Mouse (Mus musculus) neural tube, embryonic 12.5 days (tissue): ENCODE results near the gene Serpina1f. TPM values are rescaled to one million over a fixed set of nuclear protein-coding genes. Genes with fewer than 3 reads are reported as not detected.
"Not testable (repeated sequence)": the region's sequence is repeated elsewhere in the genome, so short reads cannot be mapped to it uniquely, and the experiment has no call there.

Experiments used
- ATAC-seq: fragments of 200-750 bp; cut with Nextera tagmentation; 2 replicates; pipeline ENCODE4 v1.8.0; 2017; ENCODE audit warnings: low read depth, mild to moderate bottlenecking, moderate TSS enrichment, moderate library complexity; ENCODE audit not compliant: low FRiP score
- H3K27ac ChIP-seq: fragments of 300-500 bp; sonication (generic); 2 replicates; pipeline ENCODE4 v1.5.1; 2016
- H3K27me3 ChIP-seq: fragments of 300-500 bp; sonication (generic); replicated peaks from 2 replicates; pipeline ENCODE4 v1.6.1; 2016; ENCODE audit warnings: mild to moderate bottlenecking
- H3K36me3 ChIP-seq: fragments of 300-500 bp; sonication (generic); 2 replicates; pipeline ENCODE4 v1.6.1; 2016; ENCODE audit warnings: mild to moderate bottlenecking
- H3K4me1 ChIP-seq: fragments of 300-500 bp; sonication (generic); 2 replicates; pipeline ENCODE4 v1.6.1; 2016
- H3K4me2 ChIP-seq: fragments of 300-500 bp; sonication (generic); replicated peaks from 2 replicates; pipeline ENCODE4 v1.6.1; 2016; ENCODE audit warnings: mild to moderate bottlenecking
- H3K4me3 ChIP-seq: fragments of 300-500 bp; sonication (generic); 2 replicates; pipeline ENCODE4 v1.5.1; 2016
- H3K9ac ChIP-seq: fragments of 300-500 bp; sonication (generic); 2 replicates; pipeline ENCODE4 v1.6.1; 2016; ENCODE audit warnings: mild to moderate bottlenecking
- H3K9me3 ChIP-seq: fragments of 300-500 bp; sonication (generic); 2 replicates; pipeline ENCODE4 v1.6.1; 2016; ENCODE audit warnings: mild to moderate bottlenecking
- WGBS: fragments of 180-500 bp; shearing (Covaris S2); methylation state at CpG from one replicate; pipeline ENCODE4 v1.1.7; 2016; 5-methylcytosine and 5-hydroxymethylcytosine counted together
- polyA plus RNA-seq: library from polyadenylated mRNA; unstranded; fragments of >200 nt; fragmentation: Nextera tagmentation; extraction: Ambion mirVana; gene quantifications from 2 replicates; pipeline ENCODE4 v1.2.1, GENCODE M21; 2016

Gene Serpina1f
- polyA plus RNA-seq, 1 experiment from 2014 or later: not detected

GRCm38 (mm10) chr12:103685386-103685785, 9.9 kb downstream of the Serpina1f start:
- ATAC-seq: no peak
- WGBS: 82% methylated on average over 3 of the region's 3 CpGs
- no peaks in the 10 kb centered on the region for H3K9me3 ChIP-seq
- no peak overlapping the region for H3K9ac ChIP-seq
- H3K27ac ChIP-seq: no peak overlapping the region
- no peaks in the 10 kb centered on the region for H3K4me1 ChIP-seq
- no peak overlapping the region for H3K4me2 ChIP-seq
- no peak overlapping the region for H3K4me3 ChIP-seq
- H3K27me3 ChIP-seq: no peaks in the 10 kb centered on the region
- no peaks in the 10 kb centered on the region for H3K36me3 ChIP-seq

DNA sequence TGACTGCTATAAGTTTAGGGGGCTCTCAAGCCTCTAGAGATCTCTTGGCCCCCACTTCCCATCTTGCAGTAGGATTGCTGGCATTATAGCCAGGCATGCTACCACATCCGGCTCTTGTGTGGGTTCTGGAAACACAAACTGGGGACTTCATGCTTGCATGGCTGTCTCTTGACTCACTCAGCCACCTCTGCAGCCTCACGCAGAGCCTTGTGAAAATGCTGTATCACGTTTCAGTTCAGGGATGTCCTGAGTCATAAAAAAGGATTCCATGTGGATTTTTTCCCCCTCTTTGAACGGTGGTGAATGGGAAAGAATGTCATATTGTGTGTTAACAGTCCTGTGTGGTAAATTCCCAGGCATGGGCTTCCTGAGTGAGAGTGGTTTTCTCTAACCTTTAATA, 11.6 kb downstream of the Serpina1f start:
- no peak overlapping the region for H3K9ac ChIP-seq
- H3K4me3 ChIP-seq: no peak overlapping the region
- H3K4me1 ChIP-seq: no peaks in the 10 kb centered on the region
- H3K27ac ChIP-seq: no peak overlapping the region
- H3K9me3 ChIP-seq: no peaks in the 10 kb centered on the region
- H3K36me3 ChIP-seq: no peaks in the 10 kb centered on the region
- ATAC-seq: no peak
- H3K4me2 ChIP-seq: no peak overlapping the region
- 64% methylated on average over 4 of the region's 4 CpGs for WGBS
- H3K27me3 ChIP-seq: no peaks in the 10 kb centered on the region

GRCm38 (mm10) chr12:103681739-103682138, 13.6 kb downstream of the Serpina1f start:
- WGBS: 84% methylated on average over 2 of the region's 2 CpGs

DNA sequence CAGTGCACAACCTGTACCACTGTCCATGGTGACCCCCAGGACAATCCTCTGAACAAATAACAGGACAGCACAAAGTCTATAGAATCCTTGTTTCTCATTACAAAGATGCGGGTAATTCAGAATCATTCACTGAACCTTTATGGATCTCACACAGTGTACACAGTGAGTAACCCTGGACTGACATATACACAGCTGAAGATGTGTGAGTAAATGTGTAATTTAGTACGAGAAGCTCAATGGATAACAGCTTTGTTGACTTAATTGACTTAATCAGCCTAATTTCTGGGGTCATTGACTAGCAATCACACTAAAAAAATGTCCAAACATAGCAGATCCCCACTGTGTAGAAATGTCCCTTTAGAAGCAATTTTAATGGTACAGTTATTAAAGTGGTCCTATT, 14.2 kb downstream of the Serpina1f start:
- Histone ChIP-seq H3K27me3 (no peaks in the 10 kb centered on the region), H3K9ac (no peak overlapping the region), H3K4me2 (no peak overlapping the region), H3K9me3 (no peaks in the 10 kb centered on the region), H3K4me1 (no peaks in the 10 kb centered on the region), H3K27ac (no peak overlapping the region), H3K36me3 (no peaks in the 10 kb centered on the region), H3K4me3 (no peak overlapping the region)
- ATAC-seq: no peak
- whole genome bisulfite sequencing: 85% methylated on average over 2 of the region's 2 CpGs

More at GRCm38 (mm10) chr12:103681739-103682138, 13.6 kb downstream of the Serpina1f start:
- Histone ChIP-seq H3K4me3 (no peak overlapping the region), H3K9ac (no peak overlapping the region), H3K4me2 (no peak overlapping the region), H3K27me3 (no peaks in the 10 kb centered on the region), H3K36me3 (no peaks in the 10 kb centered on the region), H3K4me1 (no peaks in the 10 kb centered on the region), H3K27ac (no peak overlapping the region), H3K9me3 (no peaks in the 10 kb centered on the region)
- no peak for ATAC-seq

DNA sequence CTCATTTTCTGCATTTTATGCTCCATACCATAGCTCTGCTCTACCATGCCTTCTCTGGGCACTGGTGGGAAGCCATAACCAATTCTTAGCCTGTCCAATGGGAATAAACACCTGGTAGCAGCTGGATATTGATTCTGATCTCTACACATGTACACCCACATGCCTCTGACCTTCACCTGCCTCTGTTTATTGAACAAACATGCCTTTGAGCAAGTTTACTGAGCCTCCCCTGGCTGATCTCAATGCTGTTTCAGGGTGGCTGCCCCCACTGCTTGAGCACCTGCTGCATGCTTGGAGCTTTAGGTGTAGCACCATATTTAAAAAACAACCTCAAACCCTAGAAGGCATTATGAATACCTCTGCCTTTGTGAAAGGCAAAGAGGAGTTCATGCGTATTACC, 15.5 kb downstream of the Serpina1f start:
- not testable (repeated sequence) for H3K27ac ChIP-seq, ATAC-seq, H3K4me1 ChIP-seq, H3K36me3 ChIP-seq, H3K4me3 ChIP-seq, H3K4me2 ChIP-seq, H3K9ac ChIP-seq, H3K9me3 ChIP-seq, H3K27me3 ChIP-seq
- WGBS: 98% methylated on average over 1 of the region's 1 CpGs

DNA sequence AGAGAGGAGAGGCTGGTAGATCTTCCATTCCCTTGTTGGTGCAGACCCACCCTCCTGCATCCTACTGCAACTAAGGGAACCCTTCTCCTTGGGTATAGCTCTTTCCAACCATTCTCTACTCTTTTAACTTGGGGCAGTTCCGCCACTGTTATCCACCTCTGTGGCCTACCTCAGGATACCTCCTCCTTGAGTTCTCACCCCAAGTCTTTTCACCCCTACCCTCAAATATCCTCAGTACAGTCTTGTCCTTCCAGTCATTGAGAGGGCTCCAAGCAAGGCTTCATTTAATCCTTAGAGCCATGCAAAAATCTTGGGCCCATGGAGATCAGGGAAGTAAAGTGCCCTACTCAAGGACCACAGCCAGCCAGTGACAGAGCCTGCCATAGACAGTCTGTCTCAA, 19.3 kb downstream of the Serpina1f start, which contains the start of gene Serpina16:
Gene Serpina16, minus strand, starts transcription at position 101 of the 400 bp plus-strand sequence.
- Histone ChIP-seq H3K4me3 (no peak within 1 kb of the TSS), H3K36me3 (no peaks in the 10 kb centered on the region), H3K9ac (no peak within 1 kb of the TSS), H3K4me2 (no peak within 1 kb of the TSS), H3K9me3 (no peaks in the 10 kb centered on the region), H3K4me1 (no peaks in the 10 kb centered on the region), H3K27me3 (no peaks in the 10 kb centered on the region), H3K27ac (no peak within 1 kb of the TSS)
- 79% methylated on average over 1 of the region's 1 CpGs for WGBS
- no peak for ATAC-seq

DNA sequence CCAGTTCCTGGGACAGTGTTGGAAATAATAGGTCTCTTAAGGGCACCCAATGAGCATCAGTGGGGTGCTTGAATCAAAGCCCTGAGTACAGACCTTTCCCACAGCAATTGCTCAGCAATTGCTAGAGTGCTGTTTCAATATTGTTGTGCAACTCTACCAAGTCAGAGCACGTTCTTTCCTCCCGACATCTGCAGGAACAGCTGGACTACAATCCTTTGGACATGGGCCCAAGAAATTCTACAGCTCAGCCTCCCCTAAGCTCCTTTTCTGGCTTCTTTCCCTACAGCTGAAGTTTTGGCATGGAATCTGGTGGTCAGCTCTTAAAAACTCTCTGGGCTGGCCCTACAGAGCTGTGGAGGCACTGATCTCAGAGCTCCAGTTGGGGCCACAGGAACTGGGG, 22.1 kb downstream of the Serpina1f start:
- no peak overlapping the region for H3K27ac ChIP-seq
- H3K4me1 ChIP-seq: no peaks in the 10 kb centered on the region
- no peak for ATAC-seq
- no peaks in the 10 kb centered on the region for H3K36me3 ChIP-seq
- no peak overlapping the region for H3K9ac ChIP-seq
- 80% methylated on average over 2 of the region's 2 CpGs for WGBS
- H3K9me3 ChIP-seq: no peaks in the 10 kb centered on the region
- no peaks in the 10 kb centered on the region for H3K27me3 ChIP-seq
- no peak overlapping the region for H3K4me2 ChIP-seq
- H3K4me3 ChIP-seq: no peak overlapping the region

- Histone ChIP-seq H3K4me3 (no peak overlapping the region), H3K4me2 (no peak overlapping the region), H3K36me3 (no peaks in the 10 kb centered on the region), H3K27me3 (no peaks in the 10 kb centered on the region), H3K9ac (no peak overlapping the region), H3K27ac (no peak overlapping the region), H3K4me1 (no peaks in the 10 kb centered on the region), H3K9me3 (no peaks in the 10 kb centered on the region)
- 81% methylated on average over 3 of the region's 3 CpGs for WGBS
- no peak for ATAC-seq
Observed at GRCm38 (mm10) chr12:103671483-103671882, 23.8 kb downstream of the Serpina1f start.

DNA sequence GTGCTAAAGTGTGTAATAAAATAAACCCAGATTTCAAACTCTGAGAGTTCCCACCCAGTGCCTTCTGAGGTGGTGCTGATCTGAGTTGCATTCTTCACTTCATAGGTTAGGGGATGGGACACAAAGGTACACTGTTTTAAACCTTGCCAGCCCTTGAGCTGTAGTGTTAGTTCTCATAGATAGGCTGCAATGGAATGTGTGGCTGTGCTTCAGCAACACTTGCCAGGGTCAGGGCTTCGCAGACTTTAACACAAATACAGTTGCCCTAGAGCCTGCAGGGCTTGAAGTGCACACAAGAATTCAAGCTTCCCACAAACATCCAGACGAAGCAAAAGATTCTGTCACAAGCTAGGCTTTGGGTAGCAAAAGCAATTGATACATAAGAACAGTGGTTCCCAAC, 24.4 kb downstream of the Serpina1f start:
- Histone ChIP-seq H3K4me1 (no peaks in the 10 kb centered on the region), H3K9me3 (no peaks in the 10 kb centered on the region), H3K36me3 (no peaks in the 10 kb centered on the region), H3K4me2 (no peak overlapping the region), H3K9ac (no peak overlapping the region), H3K27ac (no peak overlapping the region), H3K4me3 (no peak overlapping the region), H3K27me3 (no peaks in the 10 kb centered on the region)
- no peak for ATAC-seq
- WGBS: 84% methylated on average over 2 of the region's 2 CpGs

DNA sequence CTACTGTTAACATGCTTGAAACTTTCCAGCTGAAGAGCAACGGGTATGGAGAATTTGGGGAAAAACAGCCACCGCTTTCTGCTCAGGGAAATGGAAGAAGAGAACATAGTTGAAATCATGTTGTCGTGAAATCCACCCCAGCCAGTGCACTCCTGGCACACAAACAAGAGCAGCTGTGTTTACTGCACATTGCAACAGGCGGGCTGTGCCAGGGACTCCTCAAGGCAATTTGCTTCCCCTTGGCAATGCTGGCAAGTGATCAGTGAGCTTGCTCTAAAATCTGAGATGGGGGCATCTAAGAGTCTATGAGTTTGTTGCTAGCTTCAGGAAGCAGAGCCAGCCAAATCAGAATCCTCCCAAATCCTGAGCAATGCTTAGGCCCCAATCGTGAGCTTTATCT, 25.0 kb downstream of the Serpina1f start:
- Histone ChIP-seq H3K4me2 (no peak overlapping the region), H3K36me3 (no peaks in the 10 kb centered on the region), H3K4me3 (no peak overlapping the region), H3K27ac (no peak overlapping the region), H3K9me3 (no peaks in the 10 kb centered on the region), H3K9ac (no peak overlapping the region), H3K4me1 (no peaks in the 10 kb centered on the region), H3K27me3 (no peaks in the 10 kb centered on the region)
- 87% methylated on average over 5 of the region's 5 CpGs for WGBS
- no peak for ATAC-seq

DNA sequence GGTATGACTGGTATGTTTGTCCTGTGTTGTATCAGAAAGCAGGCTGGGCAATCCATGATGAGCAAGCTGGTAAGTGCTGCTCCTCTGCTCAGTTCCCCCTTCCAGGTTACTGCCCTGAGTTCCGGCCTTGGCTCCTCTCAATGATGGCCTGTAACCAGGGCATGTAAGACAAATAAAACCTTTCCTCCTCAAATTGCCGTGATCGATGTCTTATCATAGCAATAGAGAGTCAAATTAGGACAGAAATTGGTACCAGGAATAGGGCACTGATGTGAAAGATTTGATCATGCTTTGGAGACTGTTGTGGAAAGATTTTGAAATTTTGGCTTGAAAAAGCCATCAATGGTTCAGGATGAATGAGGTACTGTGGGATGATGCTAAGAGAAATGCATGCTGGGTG, 30.0 kb downstream of the Serpina1f start:
- Histone ChIP-seq H3K9me3 (no peaks in the 10 kb centered on the region), H3K27ac (no peak overlapping the region), H3K9ac (no peak overlapping the region), H3K4me1 (no peaks in the 10 kb centered on the region), H3K27me3 (no peaks in the 10 kb centered on the region), H3K4me3 (no peak overlapping the region), H3K36me3 (no peaks in the 10 kb centered on the region), H3K4me2 (no peak overlapping the region)
- no peak for ATAC-seq
- WGBS: 92% methylated on average over 3 of the region's 3 CpGs

DNA sequence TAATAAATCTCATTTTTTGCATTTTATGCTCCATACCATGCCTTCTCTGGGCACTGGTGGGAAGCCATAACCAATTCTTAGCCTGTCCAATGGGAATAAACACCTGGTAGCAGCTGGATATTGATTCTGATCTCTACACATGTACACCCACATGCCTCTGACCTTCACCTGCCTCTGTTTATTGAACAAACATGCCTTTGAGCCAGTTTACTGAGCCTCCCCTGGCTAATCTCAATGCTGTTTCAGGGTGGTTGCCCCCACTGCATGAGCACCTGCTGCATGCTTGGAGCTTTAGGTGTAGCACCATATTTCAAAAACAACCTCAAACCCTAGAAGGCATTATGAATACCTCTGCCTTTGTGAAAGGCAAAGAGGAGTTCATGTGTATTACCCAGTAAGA, 33.3 kb downstream of the Serpina1f start:
- not testable (repeated sequence) for H3K4me2 ChIP-seq, H3K4me3 ChIP-seq, H3K27me3 ChIP-seq, ATAC-seq, H3K4me1 ChIP-seq, H3K36me3 ChIP-seq, H3K27ac ChIP-seq, H3K9me3 ChIP-seq, H3K9ac ChIP-seq

DNA sequence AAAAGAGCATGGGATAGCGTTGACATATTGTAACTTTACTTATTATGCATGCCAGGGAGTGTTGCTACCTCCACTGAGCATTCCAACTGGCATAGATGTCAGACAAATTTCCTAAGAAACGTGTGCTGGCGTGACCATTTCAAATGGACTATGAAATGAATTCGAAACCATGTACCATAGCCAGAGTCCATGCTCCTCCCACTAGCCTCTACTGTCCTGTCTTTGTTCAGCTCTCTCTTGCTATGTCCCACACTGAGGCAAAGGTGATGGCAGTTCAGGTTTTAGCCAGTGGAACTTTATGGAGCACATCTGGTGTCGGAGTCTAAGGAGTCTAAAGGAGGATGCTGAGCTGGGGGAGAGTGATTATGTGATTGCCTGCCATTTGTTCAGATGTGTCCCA, 35.3 kb downstream of the Serpina1f start:
- H3K4me2 ChIP-seq: no peak overlapping the region
- H3K27ac ChIP-seq: no peak overlapping the region
- no peaks in the 10 kb centered on the region for H3K27me3 ChIP-seq
- ATAC-seq: no peak
- no peaks in the 10 kb centered on the region for H3K36me3 ChIP-seq
- no peaks in the 10 kb centered on the region for H3K4me1 ChIP-seq
- 83% methylated on average over 5 of the region's 5 CpGs for WGBS
- no peaks in the 10 kb centered on the region for H3K9me3 ChIP-seq
- no peak overlapping the region for H3K9ac ChIP-seq
- H3K4me3 ChIP-seq: no peak overlapping the region
